Mouse (Mus musculus) embryonic fibroblast, embryonic 13.5 days (primary cell): ENCODE results near the gene Tdrd6.

Experiments used
- CTCF ChIP-seq: IDR thresholded peaks from 2 replicates; pipeline ENCODE4 v1.5.1; 2011; ENCODE audit warnings: mild to moderate bottlenecking, control low read depth, low read length, moderate library complexity, borderline replicate concordance; ENCODE audit not compliant: insufficient read depth
- POLR2A ChIP-seq: IDR thresholded peaks from 2 replicates; pipeline ENCODE4 v1.6.1; 2011; ENCODE audit warnings: low read depth, mild to moderate bottlenecking, control low read depth, low read length, moderate library complexity

GRCm38 (mm10) chr17:43628246-43628645, 1.9 kb downstream of the Tdrd6 start:
- no peak for TF ChIP-seq CTCF
- TF ChIP-seq POLR2A: no peak
